8 mouse cellular contexts compared by ENCODE assay signal in genomic region chr11:117778851-117779433, GRCm38 (mm10). TPM values are rescaled to one million over a fixed set of nuclear protein-coding genes. Genes with fewer than 3 reads are reported as not detected.
DNase-seq lines count a peak whose midpoint lies in the region; ATAC-seq and TF ChIP-seq lines count a peak whose summit lies in the region.

No protein-coding gene starts in this region.

- WGBS in hindbrain, embryonic 10.5 days: 66% methylated on average over 12 of the region's 12 CpGs
- WGBS in limb, embryonic 15.5 days: 48% methylated on average over 12 of the region's 12 CpGs

- H3K27me3 ChIP-seq in hindbrain, embryonic 10.5 days (ENCODE audit: insufficient read depth, poor library complexity, severe bottlenecking): peaks cover 54% of the 10 kb centered on the region
- peaks cover 10% of the 10 kb centered on the region; the same call in 1 of the 2 replicates for H3K27me3 ChIP-seq in limb, embryonic 15.5 days

- H3K9ac ChIP-seq in limb, embryonic 15.5 days: no peak overlapping the region

- DNase-seq in gastrocnemius, adult 2 months: peak; percentile 44
- DNase-seq in gastrocnemius, postnatal 4 days (ENCODE audit: low spot score in 2 of 2): no peak
- peak; percentile 45 for DNase-seq in embryo, embryonic 10.5 days (ENCODE audit: low spot score)
- no peak for DNase-seq in hindbrain, embryonic 10.5 days (ENCODE audit: low spot score)
- DNase-seq in neural tube, embryonic 10.5 days (ENCODE audit: extremely low spot score, low spot score): peak; percentile 43
- DNase-seq in gastrocnemius, postnatal 36 days: no peak

- intact Hi-C loops in gastrocnemius, adult 2 months (cut with DNase I): no loop called here
- intact Hi-C loops in gastrocnemius, postnatal 36 days (cut with DNase I): no loop called here

- H3K36me3 ChIP-seq in hindbrain, embryonic 10.5 days: peaks cover 16% of the 10 kb centered on the region
- H3K36me3 ChIP-seq in limb, embryonic 15.5 days: peaks cover 26% of the 10 kb centered on the region

- no peak for TF ChIP-seq CTCF in gastrocnemius, adult 2 months (IDR thresholded peaks at IDR 0.05)

- peak overlapping the region; percentile 93 for H3K4me2 ChIP-seq in limb, embryonic 15.5 days

- peaks cover 66% of the 10 kb centered on the region for H3K4me1 ChIP-seq in hindbrain, embryonic 10.5 days (replicated peaks)
- H3K4me1 ChIP-seq in limb, embryonic 15.5 days: peaks cover 54% of the 10 kb centered on the region

- H3K4me3 ChIP-seq in gastrocnemius, adult 2 months: peak overlapping the region; percentile 81
- H3K4me3 ChIP-seq in hindbrain, embryonic 10.5 days: peak overlapping the region; percentile 59
- peak overlapping the region; percentile 46 for H3K4me3 ChIP-seq in limb, embryonic 15.5 days

- no peaks in the 10 kb centered on the region for H3K9me3 ChIP-seq in hindbrain, embryonic 10.5 days
- H3K9me3 ChIP-seq in limb, embryonic 15.5 days: no peaks in the 10 kb centered on the region

- ATAC-seq in limb, embryonic 15.5 days (ENCODE audit: insufficient number of reproducible peaks, low FRiP score, low TSS enrichment, low read depth): no peak
- no peak for ATAC-seq in activated CD4-positive, CD25-positive, alpha-beta regulatory T cell, adult 4 months

- H3K27ac ChIP-seq in gastrocnemius, adult 2 months: peak overlapping the region; percentile 84
- H3K27ac ChIP-seq in hindbrain, embryonic 10.5 days: peak overlapping the region; percentile 92
- H3K27ac ChIP-seq in limb, embryonic 15.5 days: peak overlapping the region; percentile 83

RNA-seq across cellular contexts. Expression of gene Tmc8, which starts 2.9 kb away (rescaled TPM):
- 1 to 10 TPM; 1.0 TPM for total RNA-seq in gastrocnemius, adult 2 months (2021)
- 1 to 10 TPM; 1.8 to 2.0 TPM for total RNA-seq in gastrocnemius, postnatal 4 days (2021)
- 1.5 TPM in 2 replicates for polyA plus RNA-seq in hindbrain, embryonic 10.5 days (2016; fragmentation: Nextera tagmentation; extraction: Ambion mirVana)
- 1.2 and 2.0 TPM in 2 replicates for polyA plus RNA-seq in limb, embryonic 15.5 days (2015; fragmentation: Nextera tagmentation; extraction: Ambion mirVana)
- total RNA-seq in gastrocnemius, postnatal 36 days (2021): 1 to 10 TPM; 1.2 to 1.7 TPM
- polyA plus RNA-seq in activated CD4-positive, CD25-positive, alpha-beta regulatory T cell, adult 4 months (2017; shearing (Covaris generic)): 10 to 100 TPM; 26.8 to 45.3 TPM

RNA-seq across cellular contexts. Expression of gene Tmc6, which starts 3.1 kb away (rescaled TPM):
- 1 to 10 TPM; 4.3 to 4.5 TPM for total RNA-seq in gastrocnemius, adult 2 months (2021)
- total RNA-seq in gastrocnemius, postnatal 4 days (2021): 10 to 100 TPM; 17.9 to 25.2 TPM
- polyA plus RNA-seq in hindbrain, embryonic 10.5 days (2016; fragmentation: Nextera tagmentation; extraction: Ambion mirVana): 13.3 and 17.9 TPM in 2 replicates
- polyA plus RNA-seq in limb, embryonic 15.5 days (2015; fragmentation: Nextera tagmentation; extraction: Ambion mirVana): 24.5 and 25.9 TPM in 2 replicates
- 1 to 10 TPM; 5.8 to 5.9 TPM for total RNA-seq in gastrocnemius, postnatal 36 days (2021)
- 100 to 1,000 TPM in 1 of 2 experiments, 10 to 100 TPM in 1; 88.2 to 107 TPM for polyA plus RNA-seq in activated CD4-positive, CD25-positive, alpha-beta regulatory T cell, adult 4 months (2017; shearing (Covaris generic))

RNA-seq across cellular contexts. Expression of gene 6030468B19Rik, which starts 18.5 kb away (rescaled TPM):
- not detected for total RNA-seq in gastrocnemius, adult 2 months (2021)
- not detected for total RNA-seq in gastrocnemius, postnatal 4 days (2021)
- 1.2 and 2.2 TPM in 2 replicates for polyA plus RNA-seq in hindbrain, embryonic 10.5 days (2016; fragmentation: Nextera tagmentation; extraction: Ambion mirVana)
- 0.55 TPM in 1 of 2 replicates, not detected in the other for polyA plus RNA-seq in limb, embryonic 15.5 days (2015; fragmentation: Nextera tagmentation; extraction: Ambion mirVana)
- total RNA-seq in gastrocnemius, postnatal 36 days (2021): not detected
- polyA plus RNA-seq in activated CD4-positive, CD25-positive, alpha-beta regulatory T cell, adult 4 months (2017; shearing (Covaris generic)): 1 to 10 TPM; 1.3 to 1.9 TPM

RNA-seq across cellular contexts. Expression of gene Gm20708, which starts 30.5 kb away (rescaled TPM):
- total RNA-seq in gastrocnemius, adult 2 months (2021): 1 to 10 TPM in 1 of 2 experiments, under 1 TPM in 1; 0.86 to 1.6 TPM
- total RNA-seq in gastrocnemius, postnatal 4 days (2021): 1 to 10 TPM; 3.3 to 3.6 TPM
- polyA plus RNA-seq in hindbrain, embryonic 10.5 days (2016; fragmentation: Nextera tagmentation; extraction: Ambion mirVana): 0.30 and 0.31 TPM in 2 replicates
- 0.50 and 0.71 TPM in 2 replicates for polyA plus RNA-seq in limb, embryonic 15.5 days (2015; fragmentation: Nextera tagmentation; extraction: Ambion mirVana)
- total RNA-seq in gastrocnemius, postnatal 36 days (2021): under 1 TPM; 0.57 to 0.89 TPM
- 1 to 10 TPM; 3.8 to 5.6 TPM for polyA plus RNA-seq in activated CD4-positive, CD25-positive, alpha-beta regulatory T cell, adult 4 months (2017; shearing (Covaris generic))

RNA-seq across cellular contexts. Expression of gene Syngr2, which starts 30.5 kb away (rescaled TPM):
- total RNA-seq in gastrocnemius, adult 2 months (2021): 100 to 1,000 TPM; 169 to 173 TPM
- total RNA-seq in gastrocnemius, postnatal 4 days (2021): 10 to 100 TPM; 87.9 to 88.6 TPM
- 33.7 and 42.3 TPM in 2 replicates for polyA plus RNA-seq in hindbrain, embryonic 10.5 days (2016; fragmentation: Nextera tagmentation; extraction: Ambion mirVana)
- 74.0 and 85.6 TPM in 2 replicates for polyA plus RNA-seq in limb, embryonic 15.5 days (2015; fragmentation: Nextera tagmentation; extraction: Ambion mirVana)
- total RNA-seq in gastrocnemius, postnatal 36 days (2021): 100 to 1,000 TPM; 155 to 161 TPM
- polyA plus RNA-seq in activated CD4-positive, CD25-positive, alpha-beta regulatory T cell, adult 4 months (2017; shearing (Covaris generic)): 100 to 1,000 TPM in 1 of 2 experiments, 10 to 100 TPM in 1; 76.0 to 131 TPM

Comparison
In these comparisons a context has a peak if more than half of its experiments do, and no peak if none do; other contexts are left out.
1. DNase-seq: peak in gastrocnemius, adult 2 months (single experiment), embryo, embryonic 10.5 days (single experiment) and neural tube, embryonic 10.5 days (single experiment); none in gastrocnemius, postnatal 4 days (0 of 2), hindbrain, embryonic 10.5 days (single experiment) and gastrocnemius, postnatal 36 days (0 of 2).
2. Peak in every context shown above with its lines, with median percentiles within 50 percentile points of each other: H3K27ac ChIP-seq and H3K4me3 ChIP-seq.